Mouse (Mus musculus): ENCODE data around the gene Synpo2. TPM values are rescaled to one million over a fixed set of nuclear protein-coding genes. Genes with fewer than 3 reads are reported as not detected.

Gene Synpo2
- polyA plus RNA-seq, 1 experiment from 2014 or later: 2.2 TPM

GRCm38 (mm10) chr3:123058832-123059231 is 177.1 kb downstream of the Synpo2 start:
- TF ChIP-seq CTCF (IDR thresholded peaks at IDR 0.05) (no peak), EP300 (IDR thresholded peaks at IDR 0.05) (no peak)
- DNase-seq (ENCODE audit: low spot score) (peak; percentile 55), ATAC-seq (peak; percentile 75)
- Histone ChIP-seq H3K27me3 (replicated peaks; ENCODE audit: insufficient read depth, low read length) (no peaks in the 10 kb centered on the region), H3K4me3 (ENCODE audit: low read depth, low read length) (no peak overlapping the region), H3K27ac (ENCODE audit: low read length) (no peak overlapping the region), H3K9ac (replicated peaks; ENCODE audit: low read depth) (no peak overlapping the region), H3K4me2 (replicated peaks; ENCODE audit: low read depth, low read length) (no peak overlapping the region), H3K4me1 (ENCODE audit: insufficient read depth, low read depth, low read length) (no peaks in the 10 kb centered on the region), H3K36me3 (ENCODE audit: insufficient read depth, low read length) (no peaks in the 10 kb centered on the region), H3K9me3 (ENCODE audit: low read length) (no peaks in the 10 kb centered on the region)
- 72% methylated on average over 1 of the region's 1 CpGs for WGBS

- DNase-seq (ENCODE audit: low spot score) (peak; percentile 81), ATAC-seq (peak; percentile 90)
- Histone ChIP-seq H3K9ac (replicated peaks; ENCODE audit: low read depth) (no peak overlapping the region), H3K36me3 (ENCODE audit: insufficient read depth, low read length) (no peaks in the 10 kb centered on the region), H3K27ac (ENCODE audit: low read length) (no peak overlapping the region), H3K4me2 (replicated peaks; ENCODE audit: low read depth, low read length) (no peak overlapping the region), H3K4me3 (ENCODE audit: low read depth, low read length) (no peak overlapping the region), H3K4me1 (ENCODE audit: insufficient read depth, low read depth, low read length) (no peaks in the 10 kb centered on the region), H3K9me3 (ENCODE audit: low read length) (no peaks in the 10 kb centered on the region), H3K27me3 (replicated peaks; ENCODE audit: insufficient read depth, low read length) (no peaks in the 10 kb centered on the region)
- TF ChIP-seq CTCF (IDR thresholded peaks at IDR 0.05) (no peak), EP300 (IDR thresholded peaks at IDR 0.05) (peak; percentile 55)
- whole genome bisulfite sequencing: 34% methylated on average over 5 of the region's 5 CpGs
Observed at GRCm38 (mm10) chr3:123054178-123054577, 181.8 kb downstream of the Synpo2 start.

GRCm38 (mm10) chr3:123053192-123053938 is 182.6 kb downstream of the Synpo2 start:
- DNase-seq (ENCODE audit: low spot score): peak; percentile 66
- Histone ChIP-seq H3K4me2 (replicated peaks; ENCODE audit: low read depth, low read length) (no peak overlapping the region), H3K27me3 (replicated peaks; ENCODE audit: insufficient read depth, low read length) (no peaks in the 10 kb centered on the region), H3K27ac (ENCODE audit: low read length) (no peak overlapping the region), H3K4me1 (ENCODE audit: insufficient read depth, low read depth, low read length) (no peaks in the 10 kb centered on the region), H3K9ac (replicated peaks; ENCODE audit: low read depth) (no peak overlapping the region), H3K36me3 (ENCODE audit: insufficient read depth, low read length) (no peaks in the 10 kb centered on the region), H3K9me3 (ENCODE audit: low read length) (no peaks in the 10 kb centered on the region), H3K4me3 (ENCODE audit: low read depth, low read length) (no peak overlapping the region)
- TF ChIP-seq CTCF (IDR thresholded peaks at IDR 0.05) (no peak), EP300 (IDR thresholded peaks at IDR 0.05) (0 out of 2 replicates have a peak, but pooled peaks have one; percentile 29)
- 26% methylated on average over 8 of the region's 8 CpGs for WGBS
- peak; percentile 71 for ATAC-seq

GRCm38 (mm10) chr3:123042308-123042707 is 193.6 kb downstream of the Synpo2 start:
- ATAC-seq: no peak
- WGBS: 86% methylated on average over 1 of the region's 1 CpGs
- H3K27me3 ChIP-seq (replicated peaks; ENCODE audit: insufficient read depth, low read length): no peaks in the 10 kb centered on the region
- no peak for DNase-seq (ENCODE audit: low spot score)
- no peak overlapping the region for H3K27ac ChIP-seq (ENCODE audit: low read length)
- H3K4me3 ChIP-seq (ENCODE audit: low read depth, low read length): no peak overlapping the region
- TF ChIP-seq EP300 (IDR thresholded peaks at IDR 0.05) (no peak), CTCF (IDR thresholded peaks at IDR 0.05) (no peak)
- H3K9me3 ChIP-seq (ENCODE audit: low read length): no peaks in the 10 kb centered on the region
- no peak overlapping the region for H3K9ac ChIP-seq (replicated peaks; ENCODE audit: low read depth)
- no peaks in the 10 kb centered on the region for H3K36me3 ChIP-seq (ENCODE audit: insufficient read depth, low read length)
- H3K4me2 ChIP-seq (replicated peaks; ENCODE audit: low read depth, low read length): no peak overlapping the region
- no peaks in the 10 kb centered on the region for H3K4me1 ChIP-seq (ENCODE audit: insufficient read depth, low read depth, low read length)

- DNase-seq (ENCODE audit: low spot score): no peak
- H3K27ac ChIP-seq (ENCODE audit: low read length): no peak within 1 kb of the TSS
- no peaks in the 10 kb centered on the region for H3K36me3 ChIP-seq (ENCODE audit: insufficient read depth, low read length)
- H3K4me3 ChIP-seq (ENCODE audit: low read depth, low read length): no peak within 1 kb of the TSS
- H3K9ac ChIP-seq (replicated peaks; ENCODE audit: low read depth): no peak within 1 kb of the TSS
- H3K27me3 ChIP-seq (replicated peaks; ENCODE audit: insufficient read depth, low read length): no peaks in the 10 kb centered on the region
- H3K4me2 ChIP-seq (replicated peaks; ENCODE audit: low read depth, low read length): no peak within 1 kb of the TSS
- no peaks in the 10 kb centered on the region for H3K9me3 ChIP-seq (ENCODE audit: low read length)
- TF ChIP-seq CTCF (IDR thresholded peaks at IDR 0.05) (no peak), EP300 (IDR thresholded peaks at IDR 0.05) (no peak)
- WGBS: 89% methylated on average over 7 of the region's 7 CpGs
- H3K4me1 ChIP-seq (ENCODE audit: insufficient read depth, low read depth, low read length): no peaks in the 10 kb centered on the region
- ATAC-seq: no peak
Observed at GRCm38 (mm10) chr3:123034752-123035151, 201.2 kb downstream of the Synpo2 start, which contains the start of gene Myoz2. Gene Myoz2 (minus strand): TSS chr3:123035015.

GRCm38 (mm10) chr3:123033804-123034203 is 202.1 kb downstream of the Synpo2 start:
- Histone ChIP-seq H3K27me3 (replicated peaks; ENCODE audit: insufficient read depth, low read length) (no peaks in the 10 kb centered on the region), H3K4me1 (ENCODE audit: insufficient read depth, low read depth, low read length) (no peaks in the 10 kb centered on the region), H3K9ac (replicated peaks; ENCODE audit: low read depth) (no peak overlapping the region), H3K9me3 (ENCODE audit: low read length) (no peaks in the 10 kb centered on the region), H3K36me3 (ENCODE audit: insufficient read depth, low read length) (no peaks in the 10 kb centered on the region), H3K27ac (ENCODE audit: low read length) (no peak overlapping the region), H3K4me2 (replicated peaks; ENCODE audit: low read depth, low read length) (no peak overlapping the region), H3K4me3 (ENCODE audit: low read depth, low read length) (no peak overlapping the region)
- 73% methylated on average over 8 of the region's 8 CpGs for WGBS
- DNase-seq (ENCODE audit: low spot score) (no peak), ATAC-seq (no peak)
- TF ChIP-seq EP300 (IDR thresholded peaks at IDR 0.05) (no peak), CTCF (IDR thresholded peaks at IDR 0.05) (no peak)

Other genes with a start within 250 kb of the Synpo2 start
- 3.7 and 5.5 TPM in 2 replicates for gene Myoz2, start 201.1 kb downstream of the Synpo2 start, polyA plus RNA-seq (2015; fragmentation: Nextera tagmentation; extraction: Ambion mirVana)
- gene Sec24d, start 31.3 kb upstream of the Synpo2 start, polyA plus RNA-seq (2015; fragmentation: Nextera tagmentation; extraction: Ambion mirVana): 34.9 and 38.7 TPM in 2 replicates
- 11.5 and 12.4 TPM in 2 replicates for gene Mettl14, start 150.0 kb upstream of the Synpo2 start, polyA plus RNA-seq (2015; fragmentation: Nextera tagmentation; extraction: Ambion mirVana)
- gene Prss12, start 210.8 kb upstream of the Synpo2 start, polyA plus RNA-seq (2015; fragmentation: Nextera tagmentation; extraction: Ambion mirVana): 22.3 and 23.8 TPM in 2 replicates

Measured in lung, postnatal 0 days (tissue).